Mouse (Mus musculus): Measurements from ENCODE around the gene Qrfp. TPM values are rescaled to one million over a fixed set of nuclear protein-coding genes. Genes with fewer than 3 reads are reported as not detected.

Gene Qrfp
- 0.15 and 0.18 TPM in 2 replicates for polyA plus RNA-seq (2016; fragmentation: Nextera tagmentation; extraction: Ambion mirVana)

- H3K9ac ChIP-seq = no peak within 1 kb of the TSS; the same call in 1 of the 2 replicates
- H3K4me1 ChIP-seq = peaks cover 29% of the 10 kb centered on the region
- no peak for ATAC-seq (ENCODE audit: insufficient number of reproducible peaks, insufficient read depth, low FRiP score, low TSS enrichment)
- H3K27ac ChIP-seq = no peak within 1 kb of the TSS
- no peaks in the 10 kb centered on the region for H3K9me3 ChIP-seq
- H3K4me3 ChIP-seq = no peak within 1 kb of the TSS
- 38% methylated on average over 12 of the region's 12 CpGs for WGBS
- H3K4me2 ChIP-seq (replicated peaks) = no peak within 1 kb of the TSS
- no peaks in the 10 kb centered on the region for H3K27me3 ChIP-seq
- H3K36me3 ChIP-seq = no peaks in the 10 kb centered on the region
Observed at GRCm38 (mm10) chr2:31810444-31810843, at the start of gene Qrfp. TSS of gene Qrfp (minus strand) at chr2:31810580.

GRCm38 (mm10) chr2:31858500-31858899 lies 48.1 kb upstream of the Qrfp start:
- Histone ChIP-seq H3K27ac (no peak overlapping the region), H3K4me1 (peaks cover 34% of the 10 kb centered on the region), H3K9ac (no peak overlapping the region), H3K4me3 (no peak overlapping the region), H3K4me2 (replicated peaks) (peak overlapping the region; percentile 15; the same call in 1 of the 2 replicates), H3K36me3 (no peaks in the 10 kb centered on the region), H3K9me3 (no peaks in the 10 kb centered on the region), H3K27me3 (peaks cover 19% of the 10 kb centered on the region)
- 18% methylated on average over 12 of the region's 12 CpGs for WGBS
- ATAC-seq (ENCODE audit: insufficient number of reproducible peaks, insufficient read depth, low FRiP score, low TSS enrichment) = no peak

- H3K27ac ChIP-seq = no peak overlapping the region
- H3K27me3 ChIP-seq = peaks cover 19% of the 10 kb centered on the region
- H3K4me3 ChIP-seq = no peak overlapping the region
- no peaks in the 10 kb centered on the region for H3K36me3 ChIP-seq
- no peak for ATAC-seq (ENCODE audit: insufficient number of reproducible peaks, insufficient read depth, low FRiP score, low TSS enrichment)
- WGBS = 77% methylated on average over 6 of the region's 6 CpGs
- H3K9ac ChIP-seq = no peak overlapping the region
- H3K4me2 ChIP-seq (replicated peaks) = no peak overlapping the region
- H3K9me3 ChIP-seq = no peaks in the 10 kb centered on the region
- peaks cover 34% of the 10 kb centered on the region for H3K4me1 ChIP-seq
Observed at GRCm38 (mm10) chr2:31857180-31857579, 46.8 kb upstream of the Qrfp start.

- H3K4me3 ChIP-seq = no peak overlapping the region
- H3K4me1 ChIP-seq = peaks cover 34% of the 10 kb centered on the region
- no peak overlapping the region for H3K27ac ChIP-seq
- no peaks in the 10 kb centered on the region for H3K9me3 ChIP-seq
- ATAC-seq (ENCODE audit: insufficient number of reproducible peaks, insufficient read depth, low FRiP score, low TSS enrichment) = no peak
- H3K36me3 ChIP-seq = no peaks in the 10 kb centered on the region
- H3K4me2 ChIP-seq (replicated peaks) = no peak overlapping the region
- H3K9ac ChIP-seq = no peak overlapping the region
- WGBS = 68% methylated on average over 8 of the region's 8 CpGs
- peaks cover 19% of the 10 kb centered on the region for H3K27me3 ChIP-seq
Observed at GRCm38 (mm10) chr2:31855991-31856390, 45.6 kb upstream of the Qrfp start.

GRCm38 (mm10) chr2:31850141-31850540 lies 39.8 kb upstream of the Qrfp start:
- Histone ChIP-seq H3K27ac (no peak overlapping the region), H3K4me1 (peaks cover 26% of the 10 kb centered on the region), H3K9ac (no peak overlapping the region), H3K4me3 (no peak overlapping the region), H3K4me2 (replicated peaks) (no peak overlapping the region), H3K36me3 (no peaks in the 10 kb centered on the region), H3K9me3 (no peaks in the 10 kb centered on the region), H3K27me3 (peaks cover 26% of the 10 kb centered on the region)
- ATAC-seq (ENCODE audit: insufficient number of reproducible peaks, insufficient read depth, low FRiP score, low TSS enrichment) = no peak
- 25% methylated on average over 12 of the region's 12 CpGs for WGBS

GRCm38 (mm10) chr2:31847908-31848307 lies 37.5 kb upstream of the Qrfp start:
- Histone ChIP-seq H3K36me3 (no peaks in the 10 kb centered on the region), H3K27ac (no peak overlapping the region), H3K27me3 (peaks cover 48% of the 10 kb centered on the region), H3K9ac (no peak overlapping the region), H3K4me2 (replicated peaks) (no peak overlapping the region), H3K4me3 (no peak overlapping the region), H3K9me3 (no peaks in the 10 kb centered on the region), H3K4me1 (peaks cover 28% of the 10 kb centered on the region)
- peak; percentile 29; the same call in 1 of the 2 replicates for ATAC-seq (ENCODE audit: insufficient number of reproducible peaks, insufficient read depth, low FRiP score, low TSS enrichment)
- 25% methylated on average over 6 of the region's 6 CpGs for WGBS

GRCm38 (mm10) chr2:31846692-31847660 lies 36.6 kb upstream of the Qrfp start:
- Histone ChIP-seq H3K4me2 (replicated peaks) (peak overlapping the region; percentile 86), H3K9me3 (no peaks in the 10 kb centered on the region), H3K4me1 (peaks cover 28% of the 10 kb centered on the region), H3K9ac (0 out of 2 replicates have a peak overlapping the region, but pooled peaks have one; percentile 59), H3K27me3 (peaks cover 53% of the 10 kb centered on the region), H3K36me3 (no peaks in the 10 kb centered on the region), H3K4me3 (peak overlapping the region; percentile 57), H3K27ac (no peak overlapping the region)
- 2% methylated on average over 35 of the region's 35 CpGs for WGBS
- ATAC-seq (ENCODE audit: insufficient number of reproducible peaks, insufficient read depth, low FRiP score, low TSS enrichment) = no peak

GRCm38 (mm10) chr2:31845896-31846691 lies 35.7 kb upstream of the Qrfp start, which contains the start of gene Fibcd1:
TSS of gene Fibcd1 (minus strand) at chr2:31846005.
- Histone ChIP-seq H3K36me3 (no peaks in the 10 kb centered on the region), H3K4me1 (peaks cover 28% of the 10 kb centered on the region), H3K9ac (peak within 1 kb of the TSS; percentile 59), H3K9me3 (no peaks in the 10 kb centered on the region), H3K4me2 (replicated peaks) (peak within 1 kb of the TSS; percentile 86), H3K4me3 (peak within 1 kb of the TSS; percentile 57), H3K27ac (no peak within 1 kb of the TSS), H3K27me3 (peaks cover 59% of the 10 kb centered on the region)
- under 1% methylated on average over 64 of the region's 88 CpGs for WGBS
- no peak for ATAC-seq (ENCODE audit: insufficient number of reproducible peaks, insufficient read depth, low FRiP score, low TSS enrichment)

GRCm38 (mm10) chr2:31845512-31845895 lies 35.1 kb upstream of the Qrfp start:
- Histone ChIP-seq H3K4me3 (peak overlapping the region; percentile 57), H3K9me3 (no peaks in the 10 kb centered on the region), H3K9ac (peak overlapping the region; percentile 59), H3K4me2 (replicated peaks) (peak overlapping the region; percentile 86), H3K36me3 (no peaks in the 10 kb centered on the region), H3K4me1 (peaks cover 28% of the 10 kb centered on the region), H3K27me3 (peaks cover 63% of the 10 kb centered on the region), H3K27ac (no peak overlapping the region)
- WGBS = 3% methylated on average over 26 of the region's 26 CpGs
- no peak for ATAC-seq (ENCODE audit: insufficient number of reproducible peaks, insufficient read depth, low FRiP score, low TSS enrichment)

- no peak overlapping the region for H3K9ac ChIP-seq
- peak overlapping the region; percentile 86; the same call in 1 of the 2 replicates for H3K4me2 ChIP-seq (replicated peaks)
- H3K9me3 ChIP-seq = no peaks in the 10 kb centered on the region
- no peaks in the 10 kb centered on the region for H3K36me3 ChIP-seq
- H3K4me3 ChIP-seq = no peak overlapping the region
- H3K4me1 ChIP-seq = peaks cover 28% of the 10 kb centered on the region
- no peak overlapping the region for H3K27ac ChIP-seq
- 6% methylated on average over 10 of the region's 10 CpGs for WGBS
- peaks cover 63% of the 10 kb centered on the region for H3K27me3 ChIP-seq
- no peak for ATAC-seq (ENCODE audit: insufficient number of reproducible peaks, insufficient read depth, low FRiP score, low TSS enrichment)
Observed at GRCm38 (mm10) chr2:31844729-31845136, 34.4 kb upstream of the Qrfp start.

- Histone ChIP-seq H3K9ac (no peak overlapping the region), H3K36me3 (no peaks in the 10 kb centered on the region), H3K9me3 (no peaks in the 10 kb centered on the region), H3K4me2 (replicated peaks) (no peak overlapping the region), H3K4me3 (no peak overlapping the region), H3K27ac (no peak overlapping the region), H3K4me1 (no peaks in the 10 kb centered on the region), H3K27me3 (peaks cover 33% of the 10 kb centered on the region)
- WGBS = 50% methylated on average over 1 of the region's 1 CpGs
- no peak for ATAC-seq (ENCODE audit: insufficient number of reproducible peaks, insufficient read depth, low FRiP score, low TSS enrichment)
Observed at GRCm38 (mm10) chr2:31838868-31839267, 28.5 kb upstream of the Qrfp start.
